ENCODE assay signal across 8 mouse cellular contexts in genomic region chr3:125849163-125849872, GRCm38 (mm10).
A peak's percentile ranks its signal among the peaks of the same experiment; 100 is the strongest.
DNase-seq lines count a peak whose midpoint lies in the region; ATAC-seq lines count a peak whose summit lies in the region.

No protein-coding gene starts in this region.

- no peak overlapping the region for H3K27ac ChIP-seq in neural tube, embryonic 15.5 days (replicated peaks)
- no peak overlapping the region for H3K27ac ChIP-seq in kidney, embryonic 16.5 days (ENCODE audit: low read length)
- no peak overlapping the region for H3K27ac ChIP-seq in midbrain, embryonic 13.5 days

- no peaks in the 10 kb centered on the region for H3K9me3 ChIP-seq in neural tube, embryonic 15.5 days (replicated peaks)
- H3K9me3 ChIP-seq in kidney, embryonic 16.5 days (ENCODE audit: low read length) = no peaks in the 10 kb centered on the region
- H3K9me3 ChIP-seq in midbrain, embryonic 13.5 days = no peaks in the 10 kb centered on the region

- H3K4me1 ChIP-seq in neural tube, embryonic 15.5 days = no peaks in the 10 kb centered on the region
- H3K4me1 ChIP-seq in kidney, embryonic 16.5 days (ENCODE audit: insufficient read depth, low read length) = no peaks in the 10 kb centered on the region
- no peaks in the 10 kb centered on the region for H3K4me1 ChIP-seq in midbrain, embryonic 13.5 days (replicated peaks)

- 24% methylated on average over 6 of the region's 6 CpGs for WGBS in neural tube, embryonic 15.5 days
- 23% methylated on average over 6 of the region's 6 CpGs for WGBS in kidney, embryonic 16.5 days
- 30% methylated on average over 6 of the region's 6 CpGs for WGBS in midbrain, embryonic 13.5 days

- H3K27me3 ChIP-seq in neural tube, embryonic 15.5 days (replicated peaks) = no peaks in the 10 kb centered on the region
- H3K27me3 ChIP-seq in kidney, embryonic 16.5 days (ENCODE audit: insufficient read depth, low read length) = no peaks in the 10 kb centered on the region
- H3K27me3 ChIP-seq in midbrain, embryonic 13.5 days = no peaks in the 10 kb centered on the region

- DNase-seq in adrenal gland, postnatal 14 days = peak; percentile 38
- no peak for DNase-seq in adrenal gland, postnatal 25 days
- peak; percentile 16 for DNase-seq in neural tube, embryonic 10.5 days (ENCODE audit: extremely low spot score, low spot score)
- DNase-seq in embryo, embryonic 9.5 days (ENCODE audit: extremely low spot score) = peak; percentile 49

- H3K4me3 ChIP-seq in neural tube, embryonic 15.5 days (replicated peaks) = no peak overlapping the region
- H3K4me3 ChIP-seq in kidney, embryonic 16.5 days (ENCODE audit: low read length) = no peak overlapping the region
- H3K4me3 ChIP-seq in midbrain, embryonic 13.5 days (replicated peaks) = no peak overlapping the region

- no peak overlapping the region for H3K4me2 ChIP-seq in neural tube, embryonic 15.5 days
- H3K4me2 ChIP-seq in kidney, embryonic 16.5 days (replicated peaks; ENCODE audit: low read depth, low read length) = no peak overlapping the region
- H3K4me2 ChIP-seq in midbrain, embryonic 13.5 days (replicated peaks) = no peak overlapping the region

- H3K36me3 ChIP-seq in neural tube, embryonic 15.5 days = no peaks in the 10 kb centered on the region
- H3K36me3 ChIP-seq in kidney, embryonic 16.5 days (ENCODE audit: insufficient read depth, low read length) = no peaks in the 10 kb centered on the region
- no peaks in the 10 kb centered on the region for H3K36me3 ChIP-seq in midbrain, embryonic 13.5 days

- H3K9ac ChIP-seq in neural tube, embryonic 15.5 days (replicated peaks) = no peak overlapping the region
- H3K9ac ChIP-seq in kidney, embryonic 16.5 days (replicated peaks; ENCODE audit: low read length) = no peak overlapping the region
- no peak overlapping the region for H3K9ac ChIP-seq in midbrain, embryonic 13.5 days (replicated peaks)

- no peak; the same call in 1 of the 2 replicates for ATAC-seq in neural tube, embryonic 15.5 days (ENCODE audit: low FRiP score)
- peak; percentile 59; the same call in 1 of the 2 replicates for ATAC-seq in kidney, embryonic 16.5 days (ENCODE audit: low FRiP score, low TSS enrichment)
- ATAC-seq in midbrain, embryonic 13.5 days = 0 out of 2 replicates have a peak, but pooled peaks have one; percentile 67
- ATAC-seq in erythroid progenitor cell, adult 5-6 weeks (replicated peaks; ENCODE audit: low FRiP score, poor library complexity, severe bottlenecking) = no peak

Comparison
In these comparisons a context has a peak if more than half of its experiments do, and no peak if none do; other contexts are left out.
1. ATAC-seq: peak in kidney, embryonic 16.5 days (single experiment) and midbrain, embryonic 13.5 days (single experiment); none in neural tube, embryonic 15.5 days (single experiment) and erythroid progenitor cell, adult 5-6 weeks (single experiment).